Mouse (Mus musculus): ENCODE measurements at regions not wholly inside any gene's neighbourhood (a gene's known extent, or its start where the extent isn't known, plus 50 kb on each side); places are given as distances from the start of the nearest gene placed in this dataset.

DNA sequence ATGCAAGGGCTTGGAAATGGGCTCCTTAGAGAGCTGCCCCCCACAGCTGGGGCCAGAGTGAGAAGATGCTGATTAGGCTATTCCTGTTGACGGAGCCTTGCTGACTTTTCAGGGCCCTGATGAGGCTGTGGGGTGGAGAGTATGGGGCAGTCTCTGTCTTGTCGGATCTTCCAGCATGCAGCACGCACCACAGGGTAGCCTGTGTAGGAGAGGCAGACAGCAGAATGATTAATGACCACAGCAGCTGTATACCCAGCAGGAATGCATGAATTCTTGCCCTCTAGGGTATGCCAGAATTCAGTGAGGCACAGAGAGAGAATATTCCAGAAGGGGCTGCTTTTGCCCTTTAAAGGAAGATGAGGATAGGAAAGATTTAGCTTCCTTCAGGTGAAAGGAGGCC is 265.6 kb upstream of the Gm10131 start:
- TF ChIP-seq POLR2A (IDR thresholded peaks at IDR 0.05; ENCODE audit: insufficient read length, low read depth) (no peak), USF1 (IDR thresholded peaks at IDR 0.05; ENCODE audit: low read depth) (no peak), TCF12 (IDR thresholded peaks at IDR 0.05; ENCODE audit: insufficient read depth, poor library complexity, severe bottlenecking) (peak; percentile 61), REST (IDR thresholded peaks at IDR 0.05; ENCODE audit: insufficient read depth, insufficient read length) (no peak), TCF3 (IDR thresholded peaks at IDR 0.05; ENCODE audit: insufficient read length, low read depth) (peak; percentile 70), POLR2AphosphoS2 (IDR thresholded peaks at IDR 0.05; ENCODE audit: insufficient read length, low read depth) (no peak), MYOD1 (IDR thresholded peaks at IDR 0.05; ENCODE audit: control insufficient read depth in 1 of 3, insufficient read length in 2 of 3, low read depth in 2 of 3) (peak; percentile 56 to 98 (median 95)), MAX (IDR thresholded peaks at IDR 0.05; ENCODE audit: low read depth) (no peak), MYOG (IDR thresholded peaks at IDR 0.05; ENCODE audit: control insufficient read depth in 1 of 3, insufficient read depth in 1 of 3, insufficient read length in 2 of 3, low read depth in 2 of 3) (peak in 1 of 3 experiments; percentile 23), E2F4 (IDR thresholded peaks at IDR 0.05; ENCODE audit: insufficient read depth) (no peak), CEBPB (IDR thresholded peaks at IDR 0.05; ENCODE audit: insufficient read depth, poor library complexity, severe bottlenecking) (no peak), SRF (IDR thresholded peaks at IDR 0.05; ENCODE audit: control insufficient read depth, insufficient read length, low read depth) (no peak)
